Mouse (Mus musculus) lung, postnatal 10 days (tissue): ENCODE data around the gene Opa3.
"Not testable (repeated sequence)": the region's sequence is repeated elsewhere in the genome, so short reads cannot be mapped to it uniquely, and the experiment has no call there.

Source experiments
- DNase-seq: peaks from one replicate; pipeline ENCODE4 v3.0.0; 2021

Gene Opa3

GRCm38 (mm10) chr7:19252078-19252477 is 23.9 kb downstream of the Opa3 start:
- DNase-seq, result no peak

GRCm38 (mm10) chr7:19253437-19253836 is 25.3 kb downstream of the Opa3 start:
- DNase-seq, result no peak

GRCm38 (mm10) chr7:19255395-19255794 is 27.3 kb downstream of the Opa3 start:
- no peak for DNase-seq

- no peak for DNase-seq
Measured at GRCm38 (mm10) chr7:19256567-19256966, 28.4 kb downstream of the Opa3 start.

GRCm38 (mm10) chr7:19257390-19258022 is 29.4 kb downstream of the Opa3 start:
- DNase-seq, result peak; percentile 93

GRCm38 (mm10) chr7:19258336-19258735 is 30.2 kb downstream of the Opa3 start:
- no peak for DNase-seq

- no peak for DNase-seq
Measured at GRCm38 (mm10) chr7:19265147-19265546, 37.0 kb downstream of the Opa3 start.

GRCm38 (mm10) chr7:19265928-19266822 is 38.0 kb downstream of the Opa3 start:
- peak; percentile 48 for DNase-seq

- DNase-seq, result peak; percentile 61
Measured at GRCm38 (mm10) chr7:19267051-19267450, 38.9 kb downstream of the Opa3 start.

- peak; percentile 73 for DNase-seq
Measured at GRCm38 (mm10) chr7:19268993-19269681, 41.0 kb downstream of the Opa3 start.

GRCm38 (mm10) chr7:19269721-19270441 is 41.7 kb downstream of the Opa3 start:
- peak; percentile 90 for DNase-seq

GRCm38 (mm10) chr7:19270509-19271237 is 42.5 kb downstream of the Opa3 start:
- peak; percentile 51 for DNase-seq

GRCm38 (mm10) chr7:19271238-19272172 is 43.4 kb downstream of the Opa3 start, which contains the start of gene Vasp:
Gene Vasp, minus strand, starts transcription at chr7:19271817.
- DNase-seq, result peak; percentile 93

- peak; percentile 85 for DNase-seq
Measured at GRCm38 (mm10) chr7:19272173-19272764, 44.1 kb downstream of the Opa3 start.

GRCm38 (mm10) chr7:19276253-19276652 is 48.1 kb downstream of the Opa3 start:
- no peak for DNase-seq

- no peak for DNase-seq
Measured at GRCm38 (mm10) chr7:19279052-19279451, 50.9 kb downstream of the Opa3 start.

- DNase-seq, result no peak
Measured at GRCm38 (mm10) chr7:19279581-19280114, 51.5 kb downstream of the Opa3 start, which contains the start of gene Ppm1n. Gene Ppm1n, minus strand, starts transcription at chr7:19280064.

- DNase-seq, result not testable (repeated sequence)
Measured at GRCm38 (mm10) chr7:19281680-19282304, 53.7 kb downstream of the Opa3 start.

GRCm38 (mm10) chr7:19282385-19282784 is 54.3 kb downstream of the Opa3 start, which contains the start of gene Rtn2:
Gene Rtn2, plus strand, starts transcription at chr7:19282624.
- DNase-seq, result peak; percentile 86
